29 mouse cellular contexts compared by ENCODE assay signal in genomic region chr8:120823331-120823730, GRCm38 (mm10).
DNase-seq lines count a peak whose midpoint lies in the region; ATAC-seq and TF ChIP-seq lines count a peak whose summit lies in the region.
"Had no signal": no experiment of that assay in that cellular context is flagged by ENCODE, and none has a peak within 500 bp of the region (broad histone marks: within the 10 kb centered on the region; RNA-seq: fewer than 3 reads in every experiment).

No protein-coding gene starts in this region.

- peaks cover 6% of the 10 kb centered on the region; the same call in 1 of the 2 replicates for H3K27me3 ChIP-seq in liver, embryonic 12.5 days (replicated peaks)
- no peaks in the 10 kb centered on the region for H3K27me3 ChIP-seq in liver, postnatal 0 days (ENCODE audit: insufficient read depth, low read length)
- no peaks in the 10 kb centered on the region for H3K27me3 ChIP-seq in spleen, adult 2 months (ENCODE audit: control insufficient read depth, insufficient read depth, low read length)
- H3K27me3 ChIP-seq: forebrain, embryonic 15.5 days; intestine, embryonic 15.5 days had no signal

- no peak overlapping the region for H3K9ac ChIP-seq in liver, embryonic 12.5 days
- no peak overlapping the region for H3K9ac ChIP-seq in liver, postnatal 0 days (replicated peaks)
- H3K9ac ChIP-seq: forebrain, embryonic 12.5 days; forebrain, embryonic 15.5 days; hindbrain, embryonic 13.5 days; intestine, embryonic 15.5 days had no signal

- H3K27ac ChIP-seq in liver, embryonic 12.5 days: no peak overlapping the region
- no peak overlapping the region for H3K27ac ChIP-seq in liver, postnatal 0 days (ENCODE audit: low read depth)
- H3K27ac ChIP-seq in spleen, adult 2 months (ENCODE audit: insufficient read depth, low read length): peak overlapping the region; percentile 27; the same call in 1 of the 2 replicates
- H3K27ac ChIP-seq: forebrain, embryonic 12.5 days; forebrain, embryonic 15.5 days; heart, adult 2 months; heart, embryonic 10.5 days; hindbrain, embryonic 10.5 days; hindbrain, embryonic 13.5 days; intestine, embryonic 15.5 days had no signal

- no peak overlapping the region for H3K4me2 ChIP-seq in liver, embryonic 12.5 days
- no peak overlapping the region for H3K4me2 ChIP-seq in liver, postnatal 0 days (ENCODE audit: low read depth, low read length)
- H3K4me2 ChIP-seq: forebrain, embryonic 12.5 days; forebrain, embryonic 15.5 days; hindbrain, embryonic 13.5 days; intestine, embryonic 15.5 days had no signal

- DNase-seq in liver, postnatal 0 days: no peak
- no peak for DNase-seq in spleen, adult 2 months (ENCODE audit: low read depth in 1 of 2, low spot score in 2 of 2)
- DNase-seq in spleen, postnatal 4 days (ENCODE audit: low spot score in 2 of 2): no peak
- DNase-seq in R1 (ENCODE audit: low read depth, low spot score): peak; percentile 89
- no peak for DNase-seq in layer of hippocampus, adult 9-10 months (ENCODE audit: low spot score)
- no peak for DNase-seq in kidney, adult 8-10 months
- DNase-seq: adrenal gland, adult 2 months; adrenal gland, postnatal 14 days; cerebellum, adult 11 months; cerebellum, adult 2 months; cerebellum, adult 9-11 months; cerebellum, postnatal 25 days; embryo, embryonic 11 days; gastrocnemius, postnatal 10 days; gastrocnemius, postnatal 36 days; heart, adult 2 months; heart, postnatal 36 days had no signal

- no peak for TF ChIP-seq CTCF in liver, postnatal 0 days (IDR thresholded peaks at IDR 0.05; ENCODE audit: low read depth)
- TF ChIP-seq CTCF in spleen, adult 2 months (IDR thresholded peaks at IDR 0.05; ENCODE audit: extremely low read depth, insufficient read depth, insufficient read length, insufficient replicate concordance): no peak

- no peaks in the 10 kb centered on the region for H3K9me3 ChIP-seq in liver, embryonic 12.5 days (replicated peaks)
- H3K9me3 ChIP-seq in liver, postnatal 0 days (ENCODE audit: low read length): 0 out of 2 replicates have a peak, but pooled peaks cover 3% of the 10 kb centered on the region
- H3K9me3 ChIP-seq: forebrain, embryonic 12.5 days; forebrain, embryonic 15.5 days; heart, embryonic 10.5 days; hindbrain, embryonic 13.5 days; intestine, embryonic 15.5 days had no signal

- TF ChIP-seq EP300 in liver, postnatal 0 days (IDR thresholded peaks at IDR 0.05; ENCODE audit: low read depth): no peak

- peak; percentile 28; the same call in 1 of the 2 replicates for ATAC-seq in liver, embryonic 12.5 days
- ATAC-seq in liver, postnatal 0 days: no peak
- ATAC-seq: CD4-positive, CD25-positive, alpha-beta regulatory T cell, adult 4 months; forebrain, embryonic 15.5 days; hindbrain, embryonic 16.5 days; intestine, embryonic 15.5 days; Patski had no signal

- no peaks in the 10 kb centered on the region for H3K4me1 ChIP-seq in liver, embryonic 12.5 days
- H3K4me1 ChIP-seq in liver, postnatal 0 days (ENCODE audit: insufficient read depth): peaks cover 4% of the 10 kb centered on the region; the same call in 1 of the 2 replicates
- H3K4me1 ChIP-seq in spleen, adult 2 months (ENCODE audit: control insufficient read depth, insufficient read depth, insufficient read length): peaks cover 3% of the 10 kb centered on the region; the same call in 1 of the 2 replicates
- H3K4me1 ChIP-seq: forebrain, embryonic 12.5 days; forebrain, embryonic 15.5 days; hindbrain, embryonic 13.5 days had no signal

- 68% methylated on average over 6 of the region's 6 CpGs for WGBS in liver, embryonic 12.5 days (ENCODE audit: insufficient replicate concordance)
- WGBS in liver, postnatal 0 days (ENCODE audit: insufficient replicate concordance): 68% methylated on average over 6 of the region's 6 CpGs
- 78% methylated on average over 6 of the region's 6 CpGs for WGBS in spleen, adult 2 months

- no peaks in the 10 kb centered on the region for H3K36me3 ChIP-seq in liver, embryonic 12.5 days
- no peaks in the 10 kb centered on the region for H3K36me3 ChIP-seq in liver, postnatal 0 days (replicated peaks; ENCODE audit: insufficient read depth, low read length)
- no peaks in the 10 kb centered on the region for H3K36me3 ChIP-seq in spleen, adult 2 months (ENCODE audit: control insufficient read depth, insufficient read depth, low read length)
- H3K36me3 ChIP-seq: forebrain, embryonic 12.5 days; forebrain, embryonic 15.5 days; G1E; heart, embryonic 10.5 days; hindbrain, embryonic 10.5 days; hindbrain, embryonic 13.5 days; intestine, embryonic 15.5 days had no signal

- no peak overlapping the region for H3K4me3 ChIP-seq in liver, embryonic 12.5 days
- H3K4me3 ChIP-seq in liver, postnatal 0 days (ENCODE audit: low read depth, low read length): no peak overlapping the region
- H3K4me3 ChIP-seq in spleen, adult 2 months (ENCODE audit: extremely low read depth, insufficient read depth, insufficient read length): no peak overlapping the region
- H3K4me3 ChIP-seq: erythroblast, embryonic 14.5 days; forebrain, embryonic 12.5 days; forebrain, embryonic 15.5 days; heart, adult 2 months; heart, embryonic 10.5 days; hindbrain, embryonic 10.5 days; hindbrain, embryonic 13.5 days; intestine, embryonic 15.5 days had no signal

- no peak for TF ChIP-seq POLR2A in spleen, adult 2 months (IDR thresholded peaks at IDR 0.05; ENCODE audit: low read depth, low read length)
